Mouse (Mus musculus) mouse trophoblast stem cell (cell line): ENCODE measurements around the gene Pnmt.

Experiments
- in situ Hi-C, 2 experiments: fragments of 300-500 bp; cut with MseI, MboI; formaldehyde crosslinking; loops; 2 replicates in 1 of 2; 3 replicates in 1 of 2; pipeline ENCODE4 v1.15.1; 2025

The Pnmt gene

DNA sequence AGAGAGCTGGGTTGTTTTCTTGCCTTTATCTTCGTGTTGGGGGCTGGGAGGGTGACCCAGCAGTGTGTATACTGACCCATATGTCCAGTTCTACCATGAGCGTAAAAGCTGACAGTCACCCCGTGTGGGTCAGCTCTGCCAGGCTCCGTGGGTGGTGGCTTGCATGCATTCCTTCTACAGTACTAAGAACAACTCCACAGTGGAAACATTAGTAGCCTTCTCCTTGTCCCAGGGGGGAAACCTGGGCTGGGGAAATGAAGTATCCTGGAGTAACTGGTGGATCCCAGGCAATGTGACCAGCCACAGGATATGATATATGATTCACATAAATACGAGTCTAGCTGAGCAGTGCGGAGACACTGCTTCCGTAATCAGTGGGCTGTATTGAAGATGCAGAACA, 27.5 kb downstream of the Pnmt start:
- in situ Hi-C loops, result no loop called here

DNA sequence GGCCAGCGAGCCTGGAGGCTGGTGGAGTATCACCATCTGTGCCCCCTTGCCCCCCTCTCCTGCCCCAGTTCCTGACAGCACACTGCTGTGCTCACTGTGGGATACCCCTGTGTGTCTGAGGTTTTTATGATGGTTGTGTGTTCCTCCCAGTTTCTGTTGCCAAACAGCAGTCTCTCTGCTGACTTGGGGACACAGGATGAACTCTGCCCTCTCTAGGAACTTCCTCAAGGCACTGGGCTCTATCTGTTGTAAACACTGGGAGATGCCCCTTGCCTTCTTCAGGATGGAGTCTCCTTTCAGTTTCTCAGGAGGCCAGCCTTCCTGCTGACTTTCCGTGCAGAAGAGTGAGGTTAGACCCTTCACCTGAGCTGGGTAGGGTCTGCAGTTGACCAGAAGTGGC, 27.9 kb downstream of the Pnmt start:
- in situ Hi-C loops, result no loop called here

DNA sequence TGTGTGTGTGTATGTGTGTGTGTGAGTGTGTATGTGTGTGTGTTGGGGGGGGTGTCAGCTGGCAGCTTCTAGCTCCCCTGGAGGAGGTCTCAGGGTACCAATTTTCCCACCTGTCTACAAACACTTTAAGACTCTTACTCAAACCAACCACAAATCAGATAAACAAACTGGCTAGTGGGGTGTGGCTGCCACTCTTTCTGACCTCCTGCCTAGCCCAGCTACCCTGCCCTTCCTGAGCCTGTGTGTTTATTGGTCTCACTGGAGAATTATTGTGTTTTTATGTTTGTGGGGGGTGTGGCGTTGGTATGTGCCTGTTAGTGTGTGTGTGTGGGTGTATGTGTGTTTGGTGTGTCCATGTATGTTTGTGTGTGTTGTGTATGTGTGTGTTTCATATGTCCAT, 30.8 kb downstream of the Pnmt start:
- in situ Hi-C loops, result no loop called here

DNA sequence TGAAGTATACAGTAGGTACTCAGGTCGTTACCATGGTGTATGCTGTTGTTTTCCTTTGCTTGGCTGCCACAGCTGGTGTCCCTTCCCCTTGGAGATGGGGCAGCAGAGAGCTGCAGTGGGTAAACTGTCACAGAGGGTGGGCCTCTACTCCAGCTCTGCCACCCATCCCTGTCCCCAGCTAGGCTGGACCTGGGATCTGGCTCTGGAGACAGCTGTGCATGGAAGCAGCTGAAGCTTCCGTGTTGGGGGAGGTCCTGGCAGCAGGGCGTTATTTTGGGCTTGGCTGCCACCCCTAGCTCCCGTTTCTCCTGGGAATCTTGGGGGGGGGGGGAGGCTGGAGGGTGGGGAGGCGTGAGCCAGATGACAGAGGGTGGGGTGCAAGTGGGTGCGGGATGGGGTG, 32.0 kb downstream of the Pnmt start:
- in situ Hi-C loops, result no loop called here

DNA sequence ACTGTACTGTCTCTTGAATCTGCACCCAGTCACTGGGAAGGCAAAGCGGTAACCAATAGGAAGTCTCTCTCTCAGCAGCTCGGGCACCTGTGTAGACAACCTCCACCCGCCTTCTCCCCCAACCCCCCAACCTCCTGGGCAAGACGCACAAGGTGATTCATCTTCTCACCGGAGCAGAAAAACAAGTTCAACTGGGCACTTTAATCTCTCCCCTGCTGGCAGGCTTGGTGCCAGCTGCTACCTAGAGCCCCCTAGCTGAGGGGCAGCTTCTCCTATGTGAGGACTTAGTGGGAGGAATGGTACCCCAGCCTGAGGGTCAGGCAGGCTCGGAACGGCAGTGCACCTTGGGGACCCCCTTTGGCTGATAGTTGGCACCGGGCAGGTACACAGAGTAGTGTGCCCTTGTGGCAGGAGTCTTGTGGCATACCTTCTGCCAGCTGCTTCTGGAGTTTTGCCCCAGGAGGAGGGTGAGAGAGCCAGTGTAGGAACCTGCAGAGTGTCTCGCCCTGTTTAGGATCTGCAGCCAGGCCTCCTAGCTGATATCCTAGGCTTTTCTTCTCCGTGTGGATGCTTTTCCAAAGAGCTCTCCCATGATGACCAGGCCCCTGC, 32.8 kb downstream of the Pnmt start:
- in situ Hi-C loops, result no loop called here

DNA sequence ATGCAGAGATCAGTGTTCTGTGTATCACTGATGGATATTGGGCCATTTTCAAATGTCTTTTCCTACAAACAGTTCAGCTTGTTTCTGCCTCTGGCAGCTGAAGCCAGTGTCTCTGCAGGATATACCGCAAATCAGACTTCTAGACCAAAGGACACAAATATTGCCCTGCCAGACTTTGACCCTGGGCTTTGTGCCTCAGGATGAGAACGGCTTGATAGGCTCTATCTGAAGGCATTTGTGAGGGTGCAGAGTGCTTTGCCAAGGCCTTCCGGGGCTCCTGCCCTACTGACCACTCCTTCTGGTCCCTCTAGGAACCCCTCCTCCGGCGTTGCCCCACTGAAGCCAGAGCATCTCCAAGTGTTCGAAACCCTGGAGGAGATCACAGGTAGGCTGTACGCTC, 40.3 kb downstream of the Pnmt start:
- in situ Hi-C loops, result no loop called here

DNA sequence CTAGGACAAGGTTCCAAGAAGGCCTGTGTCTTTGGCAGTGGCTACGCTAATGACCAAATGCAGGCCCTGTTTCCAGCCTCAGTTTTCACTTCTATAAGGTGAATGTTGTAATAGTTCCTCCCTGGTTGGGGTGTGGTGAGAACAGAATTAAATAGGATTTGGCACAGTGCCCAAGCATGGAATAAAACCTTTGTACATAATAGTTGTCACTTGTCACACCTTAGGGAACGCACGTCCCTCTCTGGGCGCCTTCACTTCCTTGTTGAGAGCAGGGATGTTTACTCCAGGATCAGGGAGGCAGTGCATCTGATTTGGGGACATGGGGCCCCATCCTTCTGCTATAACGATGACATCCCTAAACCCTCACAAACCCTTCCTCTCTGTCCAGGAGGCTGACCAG, 42.2 kb downstream of the Pnmt start:
- in situ Hi-C loops, result no loop called here

DNA sequence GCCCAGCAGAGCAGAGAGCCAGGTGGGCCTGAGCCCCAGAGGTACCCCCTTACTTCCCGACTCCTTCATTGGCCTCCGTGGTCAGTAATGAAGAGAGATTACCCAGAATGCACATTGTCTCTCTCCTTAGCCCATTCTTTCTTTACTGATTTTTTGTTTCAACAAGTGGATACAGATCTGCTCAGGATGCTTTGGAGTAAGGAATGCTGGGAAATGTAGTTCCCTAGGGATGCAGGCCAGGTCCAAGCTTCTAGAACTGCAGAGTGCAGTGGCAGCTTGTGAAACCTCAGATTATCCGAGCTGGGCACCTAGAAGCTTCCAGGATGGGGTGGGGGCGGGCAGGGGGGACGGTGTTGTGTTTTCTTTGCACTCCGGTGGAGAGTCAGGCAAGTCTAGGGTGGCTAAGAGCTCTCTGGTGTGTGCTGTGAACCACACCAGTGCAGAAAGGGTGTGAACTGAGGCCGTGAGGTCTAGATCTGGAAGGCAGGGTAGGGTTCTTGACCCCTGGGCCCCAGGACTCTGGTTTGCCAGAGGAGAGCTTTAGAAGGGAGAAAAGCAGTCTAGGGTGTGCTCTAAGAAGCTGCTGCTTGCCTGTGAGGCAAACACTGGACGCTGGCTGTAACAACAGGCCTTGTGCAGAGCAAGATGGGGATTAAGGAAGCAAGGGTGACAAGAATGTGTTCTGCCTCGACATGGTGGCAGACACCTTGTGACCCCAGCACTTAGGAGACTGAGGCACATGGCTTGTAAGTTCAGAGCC, 45.7 kb downstream of the Pnmt start:
- in situ Hi-C loops, result no loop called here

DNA sequence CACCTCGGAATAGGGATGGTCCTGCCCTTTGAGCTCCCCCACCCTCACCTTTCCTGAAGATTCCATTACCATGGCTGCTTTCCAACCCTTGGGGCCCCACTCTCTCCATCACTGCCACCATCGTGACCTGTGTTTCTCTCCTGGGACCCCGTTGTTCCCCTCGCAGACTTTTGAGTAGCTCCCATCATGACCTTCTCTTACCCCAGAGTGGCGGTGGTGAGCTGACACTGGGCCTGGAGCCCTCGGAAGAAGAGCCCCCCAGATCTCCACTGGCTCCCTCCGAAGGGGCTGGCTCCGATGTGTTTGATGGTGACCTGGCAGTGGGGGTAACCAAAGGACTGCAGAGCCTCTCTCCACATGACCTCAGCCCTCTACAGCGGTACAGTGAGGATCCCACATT, 49.5 kb downstream of the Pnmt start:
- in situ Hi-C loops, result no loop called here

DNA sequence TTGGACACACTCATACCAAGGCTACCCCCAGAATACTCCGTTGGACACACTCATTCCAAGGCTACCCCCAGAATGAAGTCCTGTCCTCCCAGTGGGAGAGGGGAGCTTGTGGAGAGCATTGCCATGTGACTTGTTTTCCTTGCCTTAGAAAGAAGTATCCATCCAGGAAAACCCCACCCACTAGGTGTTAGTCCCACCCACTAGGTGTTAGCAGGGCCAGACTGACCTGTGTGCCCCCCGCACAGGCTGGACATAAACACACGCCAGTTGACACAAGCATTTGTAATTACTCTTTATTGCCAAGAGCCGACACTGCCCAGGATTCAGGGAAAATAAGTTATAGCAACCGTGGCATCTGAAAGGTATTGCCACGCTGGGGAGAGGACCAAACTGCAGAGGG, 51.2 kb downstream of the Pnmt start:
- in situ Hi-C loops, result no loop called here
